Mouse (Mus musculus) intestine, embryonic 16.5 days (tissue): ENCODE data around the gene Lrba. TPM values are rescaled to one million over a fixed set of nuclear protein-coding genes. Genes with fewer than 3 reads are reported as not detected.

ENCODE experiments used
- ATAC-seq: fragments of 200-750 bp; cut with Nextera tagmentation; 2 replicates; pipeline ENCODE4 v1.8.0; 2017; ENCODE audit warnings: moderate TSS enrichment, moderate library complexity
- H3K27ac ChIP-seq: fragments of 300-500 bp; sonication (generic); 2 replicates; pipeline ENCODE4 v1.5.1; 2014; ENCODE audit warnings: mild to moderate bottlenecking, low read length
- H3K27me3 ChIP-seq: fragments of 300-500 bp; sonication (generic); replicated peaks from 2 replicates; pipeline ENCODE4 v1.6.1; 2014; ENCODE audit warnings: low read length, control low read depth, mixed read lengths; ENCODE audit not compliant: control insufficient read depth, insufficient read depth
- H3K36me3 ChIP-seq: fragments of 300-500 bp; sonication (generic); 2 replicates; pipeline ENCODE4 v1.6.1; 2014; ENCODE audit warnings: low read length, control low read depth; ENCODE audit not compliant: control insufficient read depth, insufficient read depth
- H3K4me1 ChIP-seq: fragments of 300-500 bp; sonication (generic); 2 replicates; pipeline ENCODE4 v1.6.1; 2014; ENCODE audit warnings: low read length, control low read depth, mixed read lengths; ENCODE audit not compliant: control insufficient read depth, insufficient read depth
- H3K4me2 ChIP-seq: fragments of 300-500 bp; sonication (generic); 2 replicates; pipeline ENCODE4 v1.6.1; 2014; ENCODE audit warnings: low read depth, low read length, control low read depth
- H3K4me3 ChIP-seq: fragments of 300-500 bp; sonication (generic); 2 replicates; pipeline ENCODE4 v1.5.1; 2014; ENCODE audit warnings: mild to moderate bottlenecking, low read length
- H3K9ac ChIP-seq: fragments of 300-500 bp; sonication (generic); 2 replicates; pipeline ENCODE4 v1.6.1; 2014; ENCODE audit warnings: low read depth, low read length
- H3K9me3 ChIP-seq: fragments of 300-500 bp; sonication (generic); 2 replicates; pipeline ENCODE4 v1.6.1; 2016; ENCODE audit warnings: low read length, control low read depth; ENCODE audit not compliant: control insufficient read depth
- WGBS: fragments of 180-500 bp; shearing (Covaris S2); extraction: QIAGEN DNeasy Blood & Tissue Kit; methylation state at CpG from one replicate; pipeline ENCODE4 v1.1.7; 2014; 5-methylcytosine and 5-hydroxymethylcytosine counted together
- polyA plus RNA-seq: library from polyadenylated mRNA; unstranded; fragments of >200 nt; fragmentation: Nextera tagmentation; extraction: Ambion mirVana; gene quantifications from 2 replicates; pipeline ENCODE4 v1.2.1, GENCODE M21; 2015

Gene Lrba
- polyA plus RNA-seq, 1 experiment from 2014 or later = 6.0 TPM

DNA sequence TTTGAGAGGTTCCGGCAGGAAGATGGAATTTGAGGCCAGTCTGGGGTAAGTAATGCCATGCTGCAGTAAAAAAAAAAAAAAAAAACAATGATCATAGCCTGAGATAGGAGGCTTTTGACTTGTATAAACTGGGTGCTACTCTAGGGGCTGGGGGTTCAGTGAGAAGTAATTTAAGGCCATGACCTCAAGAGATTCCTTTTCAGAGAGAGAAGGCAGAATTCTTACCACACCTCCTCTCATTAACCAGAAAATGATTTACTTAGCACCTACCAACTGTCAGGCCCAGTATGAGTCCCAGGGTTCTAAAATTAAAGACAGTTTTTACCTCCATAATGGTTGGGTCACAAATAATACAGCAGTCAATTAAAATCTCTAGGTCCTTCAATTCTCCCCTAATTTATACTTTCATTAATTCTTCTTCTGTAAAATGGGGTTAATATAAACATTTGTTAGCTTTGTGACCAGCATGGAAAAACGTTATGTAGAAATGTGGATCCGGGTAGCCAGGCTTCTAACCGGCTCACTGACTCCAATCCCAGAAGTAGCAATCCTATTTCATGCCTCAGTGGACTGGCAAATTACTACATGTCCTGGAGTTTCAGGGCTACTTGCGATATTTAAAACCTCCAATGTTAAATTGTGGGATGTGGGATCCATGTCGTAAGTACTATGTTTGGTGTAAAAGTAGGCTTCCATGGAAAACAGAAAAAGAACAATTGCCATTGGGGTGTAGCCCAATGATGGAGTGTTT, 19.7 kb upstream of the Lrba start:
- ATAC-seq = no peak
- no peak overlapping the region for H3K4me3 ChIP-seq
- H3K36me3 ChIP-seq = no peaks in the 10 kb centered on the region
- H3K27me3 ChIP-seq = no peaks in the 10 kb centered on the region
- no peak overlapping the region for H3K4me2 ChIP-seq
- H3K9me3 ChIP-seq = no peaks in the 10 kb centered on the region
- 74% methylated on average over 6 of the region's 6 CpGs for WGBS
- no peak overlapping the region for H3K27ac ChIP-seq
- H3K4me1 ChIP-seq = no peaks in the 10 kb centered on the region
- H3K9ac ChIP-seq = no peak overlapping the region

DNA sequence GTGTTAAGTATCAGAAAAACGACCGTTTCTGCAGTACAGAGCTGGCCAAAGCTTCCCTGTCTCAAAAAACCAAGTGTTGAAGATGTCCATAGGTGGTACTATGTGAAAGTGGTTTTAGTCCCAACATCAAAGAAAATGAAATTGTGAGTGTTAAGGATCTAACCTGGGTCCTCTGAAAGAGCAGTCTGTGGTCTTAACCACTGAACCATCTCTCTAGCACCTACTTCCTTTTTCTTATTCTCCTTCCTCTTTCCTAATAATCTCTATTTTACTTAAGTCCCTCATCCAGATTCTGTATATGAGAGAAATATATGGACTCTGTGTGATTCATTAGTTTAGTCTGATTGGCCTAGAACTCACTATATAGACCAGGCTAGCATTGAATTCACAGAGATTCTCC, 17.9 kb upstream of the Lrba start:
- Histone ChIP-seq H3K4me2 (no peak overlapping the region), H3K4me1 (no peaks in the 10 kb centered on the region), H3K9ac (no peak overlapping the region), H3K27ac (no peak overlapping the region), H3K9me3 (no peaks in the 10 kb centered on the region), H3K4me3 (no peak overlapping the region), H3K27me3 (no peaks in the 10 kb centered on the region), H3K36me3 (no peaks in the 10 kb centered on the region)
- WGBS = 91% methylated on average over 2 of the region's 2 CpGs
- ATAC-seq = no peak

DNA sequence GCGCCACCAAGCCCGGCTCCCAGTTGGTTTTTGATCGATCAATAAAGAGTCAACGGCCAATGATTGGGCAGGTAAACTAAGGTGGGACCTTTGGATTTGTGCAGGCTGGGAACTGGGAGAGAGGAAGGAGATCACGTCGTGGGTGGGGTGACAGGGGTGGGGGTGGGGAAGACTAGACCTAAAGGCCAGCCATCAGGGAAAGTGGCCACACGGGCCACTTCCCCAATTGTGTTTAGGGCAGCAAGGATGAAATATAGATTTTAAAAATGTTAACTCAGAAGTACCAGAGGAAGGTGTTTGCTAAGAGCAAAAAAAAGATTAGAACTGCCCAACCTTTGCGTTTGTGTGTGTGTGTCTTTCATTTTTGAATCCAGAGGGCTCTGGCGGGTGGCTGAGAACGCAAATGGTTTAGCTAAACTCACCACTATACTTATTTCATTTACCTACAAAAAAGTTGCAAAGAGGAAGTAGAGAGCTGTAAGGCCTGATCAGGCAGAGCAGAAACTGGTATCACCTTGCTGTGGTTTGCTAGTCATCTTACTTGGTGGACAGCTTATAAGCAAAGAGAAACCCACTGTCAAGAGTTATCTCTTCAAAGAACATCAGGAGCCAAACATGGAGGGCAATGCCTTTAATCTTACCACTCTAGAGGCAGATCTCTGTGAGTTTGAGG, 14.1 kb upstream of the Lrba start:
- no peaks in the 10 kb centered on the region for H3K36me3 ChIP-seq
- WGBS = 89% methylated on average over 10 of the region's 10 CpGs

DNA sequence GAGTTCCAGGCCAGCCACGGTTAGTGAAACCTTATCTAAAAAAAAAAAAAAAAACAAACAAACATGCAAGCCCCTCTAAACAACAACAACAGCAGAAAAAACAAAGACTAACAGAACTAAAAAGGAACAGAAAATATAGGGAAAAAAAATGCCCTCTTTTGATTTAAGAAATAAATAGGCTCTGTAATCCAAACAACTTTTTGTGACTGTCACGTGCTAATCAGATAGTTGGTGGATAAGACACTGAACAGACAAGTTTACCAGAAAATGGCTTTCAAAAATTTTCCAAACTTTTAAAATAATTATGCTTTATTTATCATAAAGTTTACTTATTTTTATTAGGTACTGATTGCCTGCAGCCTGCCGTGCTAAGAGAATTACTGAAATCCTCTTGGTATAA, 13.5 kb upstream of the Lrba start:
- no peaks in the 10 kb centered on the region for H3K4me1 ChIP-seq
- no peak overlapping the region for H3K9ac ChIP-seq
- no peaks in the 10 kb centered on the region for H3K9me3 ChIP-seq
- H3K4me3 ChIP-seq = no peak overlapping the region
- H3K4me2 ChIP-seq = no peak overlapping the region
- H3K36me3 ChIP-seq = no peaks in the 10 kb centered on the region
- WGBS = 81% methylated on average over 3 of the region's 3 CpGs
- no peak overlapping the region for H3K27ac ChIP-seq
- H3K27me3 ChIP-seq = no peaks in the 10 kb centered on the region
- ATAC-seq = no peak

More for the DNA sequence above, 14.1 kb upstream of the Lrba start:
- Histone ChIP-seq H3K9me3 (no peaks in the 10 kb centered on the region), H3K4me2 (no peak overlapping the region), H3K4me1 (no peaks in the 10 kb centered on the region), H3K27ac (no peak overlapping the region), H3K4me3 (no peak overlapping the region), H3K27me3 (no peaks in the 10 kb centered on the region), H3K9ac (no peak overlapping the region)
- no peak for ATAC-seq

DNA sequence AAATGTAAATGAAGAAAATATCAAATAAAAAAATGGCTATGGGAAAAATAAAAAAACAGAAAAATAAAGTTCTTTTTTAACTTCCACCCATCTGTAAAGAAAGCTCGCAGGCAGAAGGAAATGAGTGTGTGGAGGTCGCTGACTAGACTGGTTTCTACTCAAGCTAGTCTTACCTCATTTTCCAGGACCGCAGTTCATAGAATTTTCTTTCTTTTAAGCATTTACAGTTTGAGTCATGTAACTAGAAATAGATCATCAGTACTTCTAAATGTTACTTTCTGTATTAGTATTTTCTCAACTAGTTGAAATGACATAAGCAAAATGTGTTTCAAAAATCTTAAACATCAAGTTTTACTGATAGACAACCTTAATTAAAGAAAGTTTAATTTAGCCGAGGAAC, 10.2 kb upstream of the Lrba start:
- H3K4me1 ChIP-seq = no peaks in the 10 kb centered on the region
- H3K9ac ChIP-seq = no peak overlapping the region
- H3K36me3 ChIP-seq = no peaks in the 10 kb centered on the region
- H3K4me2 ChIP-seq = no peak overlapping the region
- no peaks in the 10 kb centered on the region for H3K9me3 ChIP-seq
- WGBS = 90% methylated on average over 4 of the region's 4 CpGs
- H3K27me3 ChIP-seq = no peaks in the 10 kb centered on the region
- H3K4me3 ChIP-seq = no peak overlapping the region
- no peak for ATAC-seq
- no peak overlapping the region for H3K27ac ChIP-seq

DNA sequence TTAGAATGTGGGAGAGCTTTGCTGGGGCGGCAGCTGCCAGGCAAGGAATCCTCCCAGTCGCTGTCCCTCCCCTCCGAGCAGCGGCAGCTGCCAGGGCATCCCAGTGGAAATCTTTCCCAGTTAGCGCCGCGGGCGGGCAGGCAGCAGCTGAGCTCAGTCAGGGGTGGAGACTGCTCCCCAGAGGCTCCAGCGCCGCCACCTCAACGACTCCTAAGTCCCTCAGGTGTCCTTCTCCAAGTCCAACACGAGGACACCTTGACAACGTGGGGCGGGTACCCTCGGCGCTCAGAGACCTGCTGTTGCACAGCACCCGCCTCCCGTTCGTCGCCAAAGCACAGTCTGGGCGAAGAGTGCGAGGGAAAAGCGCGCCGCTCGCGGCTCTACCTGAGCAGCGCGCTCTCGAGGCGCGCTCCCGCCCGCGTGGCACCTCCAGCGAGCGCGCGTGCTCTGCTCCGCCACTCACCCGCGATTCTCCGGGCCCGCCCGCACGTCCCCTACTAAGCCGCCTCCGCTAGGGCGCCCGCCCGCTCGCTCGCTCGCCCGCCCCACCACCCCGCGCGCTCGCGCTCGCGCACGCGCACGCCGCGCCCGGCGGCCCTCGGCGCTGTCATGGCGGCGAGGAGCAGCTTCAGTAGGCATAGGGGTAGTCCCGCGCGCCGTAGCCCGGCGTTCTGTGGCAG, 706 bp upstream of the Lrba start:
- WGBS = under 1% methylated on average over 79 of the region's 79 CpGs
- peak overlapping the region; percentile 96 for H3K9ac ChIP-seq
- ATAC-seq = peak; percentile 95
- peak overlapping the region; percentile 83 for H3K4me2 ChIP-seq
- peak overlapping the region; percentile 93 for H3K4me3 ChIP-seq
- H3K27me3 ChIP-seq = no peaks in the 10 kb centered on the region
- H3K9me3 ChIP-seq = no peaks in the 10 kb centered on the region
- H3K4me1 ChIP-seq = no peaks in the 10 kb centered on the region; the same call in 1 of the 2 replicates
- H3K27ac ChIP-seq = peak overlapping the region; percentile 99
- no peaks in the 10 kb centered on the region for H3K36me3 ChIP-seq

DNA sequence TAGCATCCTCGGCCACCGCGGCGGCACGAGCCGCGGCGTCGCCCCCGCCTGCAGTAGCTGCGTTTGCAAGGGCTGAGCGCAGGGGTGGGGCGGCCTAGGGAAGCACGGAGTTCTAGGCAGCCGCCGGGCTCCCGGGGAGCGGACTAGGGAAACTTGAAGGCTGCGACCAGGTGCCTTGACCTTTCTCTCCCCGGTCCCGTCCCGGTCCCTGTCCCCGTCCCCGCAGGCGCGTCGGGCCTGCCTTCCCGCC, 241 bp upstream of the Lrba start:
- Histone ChIP-seq H3K4me1 (no peaks in the 10 kb centered on the region; the same call in 1 of the 2 replicates), H3K27me3 (no peaks in the 10 kb centered on the region), H3K4me2 (peak overlapping the region; percentile 83), H3K36me3 (no peaks in the 10 kb centered on the region), H3K27ac (peak overlapping the region; percentile 99), H3K4me3 (peak overlapping the region; percentile 93), H3K9ac (peak overlapping the region; percentile 96), H3K9me3 (no peaks in the 10 kb centered on the region)
- no peak for ATAC-seq
- under 1% methylated on average over 27 of the region's 28 CpGs for WGBS

DNA sequence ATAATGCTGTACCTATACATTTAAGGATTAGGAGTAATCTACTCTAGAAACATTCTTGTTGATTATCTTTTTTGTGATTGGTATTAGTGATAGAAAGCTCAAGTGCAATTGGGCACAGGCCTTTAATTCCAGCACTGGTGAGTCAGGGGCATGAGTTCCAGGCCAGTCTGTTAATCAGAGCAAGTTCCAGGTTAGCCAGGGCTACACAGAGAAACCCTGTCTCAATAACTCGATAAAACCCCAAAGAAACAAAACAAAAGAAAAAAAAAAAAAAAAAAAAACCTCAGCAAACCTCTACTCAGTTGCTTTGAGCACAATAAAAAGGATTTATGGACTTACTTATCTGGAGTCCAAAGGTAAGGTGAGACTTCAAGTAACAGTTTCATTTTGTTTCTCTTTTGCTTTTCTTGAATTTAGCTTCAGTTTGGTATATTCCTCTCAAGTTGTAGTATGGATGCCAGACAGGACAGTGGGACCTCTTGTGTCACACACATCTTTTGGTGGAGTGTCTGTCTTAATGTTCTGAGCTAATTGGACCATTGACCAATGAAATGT, 7.1 kb downstream of the Lrba start:
- Histone ChIP-seq H3K4me2 (no peak overlapping the region), H3K9me3 (no peaks in the 10 kb centered on the region), H3K4me1 (no peaks in the 10 kb centered on the region; the same call in 1 of the 2 replicates), H3K27ac (no peak overlapping the region), H3K4me3 (no peak overlapping the region), H3K9ac (no peak overlapping the region), H3K36me3 (no peaks in the 10 kb centered on the region), H3K27me3 (no peaks in the 10 kb centered on the region)
- WGBS = 57% methylated on average over 1 of the region's 1 CpGs
- ATAC-seq = peak; percentile 82

DNA sequence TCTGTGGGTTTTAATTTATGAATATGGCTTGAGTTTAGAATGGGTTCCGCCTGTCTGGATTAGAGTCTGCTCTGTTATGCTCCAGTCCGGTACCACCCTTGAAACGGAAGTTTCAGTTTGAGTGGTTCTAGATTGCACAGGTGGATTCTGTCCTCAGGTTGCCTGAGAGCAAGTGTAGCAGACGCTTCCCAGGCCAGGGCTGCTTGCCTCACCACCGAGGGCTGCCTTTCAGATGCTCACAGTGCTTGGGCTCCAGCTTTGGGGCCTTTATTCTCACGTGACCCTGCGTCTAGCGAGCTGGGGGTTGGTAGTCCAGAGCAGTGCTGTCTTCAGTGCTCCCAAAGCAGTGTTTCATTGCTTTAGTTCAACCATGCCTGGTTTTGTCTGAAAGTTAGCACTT, 22.7 kb downstream of the Lrba start:
- no peaks in the 10 kb centered on the region for H3K27me3 ChIP-seq
- H3K4me1 ChIP-seq = no peaks in the 10 kb centered on the region
- 74% methylated on average over 8 of the region's 8 CpGs for WGBS
- no peak overlapping the region for H3K27ac ChIP-seq
- ATAC-seq = no peak
- H3K36me3 ChIP-seq = no peaks in the 10 kb centered on the region
- no peak overlapping the region for H3K9ac ChIP-seq
- H3K4me3 ChIP-seq = no peak overlapping the region
- H3K9me3 ChIP-seq = no peaks in the 10 kb centered on the region
- H3K4me2 ChIP-seq = no peak overlapping the region
